Mouse (Mus musculus): ENCODE results near the gene Atxn10. TPM values are rescaled to one million over a fixed set of nuclear protein-coding genes. Genes with fewer than 3 reads are reported as not detected.
A peak's percentile ranks its signal among the peaks of the same experiment; 100 is the strongest.

Gene Atxn10
- total and polyA plus RNA-seq, 2 experiments from 2014 or later = 271 to 519 TPM

DNA sequence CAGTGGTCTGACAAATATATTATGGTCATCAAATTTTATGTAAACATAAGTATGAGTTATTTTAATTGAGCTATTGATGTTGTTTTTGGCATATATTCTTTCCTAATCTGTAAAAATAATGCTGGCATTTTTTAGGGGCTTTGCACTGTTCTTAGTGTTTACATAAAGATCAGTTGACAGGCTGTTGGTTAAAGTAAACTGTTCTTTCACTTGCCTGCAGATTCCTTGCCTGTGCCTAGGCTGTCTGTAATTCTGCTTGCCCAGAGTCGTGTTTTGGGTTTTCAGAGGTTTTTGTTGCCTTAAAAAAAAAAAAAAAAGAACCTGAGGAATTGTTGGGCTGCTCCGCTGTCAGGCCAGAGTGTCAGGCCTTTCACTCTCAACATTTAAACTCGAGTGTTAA lies 33.7 kb downstream of the Atxn10 start:
- H3K4me3 ChIP-seq (ENCODE audit: low read depth, low read length) = no peak overlapping the region
- no peak overlapping the region for H3K4me2 ChIP-seq (ENCODE audit: low read depth, low read length, poor library complexity, severe bottlenecking)
- ATAC-seq (ENCODE audit: low FRiP score) (no peak), DNase-seq (ENCODE audit: low spot score) (no peak)
- WGBS = 62% methylated on average over 3 of the region's 3 CpGs
- H3K9ac ChIP-seq (replicated peaks; ENCODE audit: low read length, poor library complexity, severe bottlenecking) = no peak overlapping the region
- H3K4me1 ChIP-seq (ENCODE audit: insufficient read depth, low read length) = no peaks in the 10 kb centered on the region
- H3K27ac ChIP-seq (ENCODE audit: low read depth, low read length) = no peak overlapping the region
- no peaks in the 10 kb centered on the region for H3K9me3 ChIP-seq (ENCODE audit: low read length)
- no peaks in the 10 kb centered on the region for H3K27me3 ChIP-seq (ENCODE audit: insufficient read depth, low read length)
- H3K36me3 ChIP-seq (ENCODE audit: insufficient read depth, low read length) = peaks cover 14% of the 10 kb centered on the region
- no peak for TF ChIP-seq CTCF (IDR thresholded peaks at IDR 0.05)

DNA sequence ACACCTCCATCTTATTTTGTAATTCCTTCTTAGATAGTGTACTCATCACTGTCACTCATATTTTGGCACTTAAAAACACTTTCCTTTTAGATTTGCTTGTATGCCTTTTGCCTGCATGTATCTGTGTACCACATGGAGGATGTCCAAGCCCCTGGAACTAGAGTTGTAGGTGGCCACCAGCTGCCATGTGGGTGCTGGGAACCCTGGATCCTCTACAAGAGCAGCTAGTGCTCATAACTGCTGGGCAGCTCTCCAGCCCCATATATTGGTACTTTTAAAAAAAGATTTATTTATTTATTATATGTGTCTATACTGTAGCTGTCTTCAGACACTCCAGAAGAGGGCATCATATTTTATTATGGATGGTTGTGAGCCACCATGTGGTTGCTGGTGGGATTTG lies 37.1 kb downstream of the Atxn10 start:
- Histone ChIP-seq H3K27me3 (ENCODE audit: insufficient read depth, low read length) (no peaks in the 10 kb centered on the region), H3K27ac (ENCODE audit: low read depth, low read length) (no peak overlapping the region), H3K4me3 (ENCODE audit: low read depth, low read length) (no peak overlapping the region), H3K4me2 (ENCODE audit: low read depth, low read length, poor library complexity, severe bottlenecking) (no peak overlapping the region), H3K9ac (replicated peaks; ENCODE audit: low read length, poor library complexity, severe bottlenecking) (no peak overlapping the region), H3K9me3 (ENCODE audit: low read length) (no peaks in the 10 kb centered on the region), H3K36me3 (ENCODE audit: insufficient read depth, low read length) (peaks cover 12% of the 10 kb centered on the region), H3K4me1 (ENCODE audit: insufficient read depth, low read length) (no peaks in the 10 kb centered on the region)
- no peak for TF ChIP-seq CTCF (IDR thresholded peaks at IDR 0.05)
- DNase-seq (ENCODE audit: low spot score) (no peak), ATAC-seq (ENCODE audit: low FRiP score) (no peak)

DNA sequence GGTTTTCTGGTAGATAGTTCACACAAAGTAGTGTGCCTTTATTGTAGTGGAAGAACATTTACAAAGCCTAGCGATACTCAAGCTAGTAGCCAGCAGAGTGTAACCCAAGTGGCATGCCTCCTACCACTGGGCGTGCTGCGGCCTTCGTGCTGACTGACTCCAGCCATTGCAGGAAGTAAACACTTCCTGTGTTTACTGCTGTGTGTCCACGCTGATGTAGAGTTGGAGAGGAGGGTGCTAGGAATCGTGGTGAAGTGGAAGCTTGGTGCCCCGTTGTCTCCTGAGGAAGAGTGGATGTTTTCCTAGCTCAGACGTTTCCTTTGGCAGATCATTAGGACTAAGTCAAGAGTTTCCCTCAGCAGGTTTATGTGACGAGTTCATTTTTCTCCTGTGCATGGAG lies 47.4 kb downstream of the Atxn10 start:
- DNase-seq (ENCODE audit: low spot score) (no peak), ATAC-seq (ENCODE audit: low FRiP score) (no peak)
- no peak for TF ChIP-seq CTCF (IDR thresholded peaks at IDR 0.05)
- Histone ChIP-seq H3K4me3 (ENCODE audit: low read depth, low read length) (no peak overlapping the region), H3K4me1 (ENCODE audit: insufficient read depth, low read length) (no peaks in the 10 kb centered on the region), H3K27ac (ENCODE audit: low read depth, low read length) (no peak overlapping the region), H3K9me3 (ENCODE audit: low read length) (no peaks in the 10 kb centered on the region), H3K36me3 (ENCODE audit: insufficient read depth, low read length) (peaks cover 31% of the 10 kb centered on the region), H3K27me3 (ENCODE audit: insufficient read depth, low read length) (no peaks in the 10 kb centered on the region), H3K4me2 (ENCODE audit: low read depth, low read length, poor library complexity, severe bottlenecking) (no peak overlapping the region), H3K9ac (replicated peaks; ENCODE audit: low read length, poor library complexity, severe bottlenecking) (no peak overlapping the region)
- WGBS = 85% methylated on average over 9 of the region's 9 CpGs

DNA sequence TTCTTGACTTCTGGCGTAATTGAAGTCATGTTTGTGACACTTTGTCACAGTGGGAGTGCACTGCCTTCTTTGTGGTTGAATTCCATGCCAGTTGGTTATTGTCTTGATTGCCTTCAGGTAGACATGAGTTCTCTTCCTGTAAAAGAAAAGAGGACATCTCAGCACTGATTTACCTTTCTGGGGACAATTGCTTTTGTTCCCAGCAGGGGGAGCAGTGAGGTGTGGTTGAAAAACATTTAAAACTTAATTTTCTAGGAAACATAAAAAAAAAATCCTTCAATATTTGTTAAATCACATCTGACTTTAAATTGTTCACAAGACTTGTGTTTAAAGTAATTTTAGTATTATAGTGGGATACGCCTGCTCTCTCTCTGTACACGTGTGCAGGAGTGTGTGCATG lies 52.7 kb downstream of the Atxn10 start:
- Histone ChIP-seq H3K4me1 (ENCODE audit: insufficient read depth, low read length) (no peaks in the 10 kb centered on the region), H3K36me3 (ENCODE audit: insufficient read depth, low read length) (peaks cover 29% of the 10 kb centered on the region), H3K4me2 (ENCODE audit: low read depth, low read length, poor library complexity, severe bottlenecking) (no peak overlapping the region), H3K4me3 (ENCODE audit: low read depth, low read length) (no peak overlapping the region), H3K27me3 (ENCODE audit: insufficient read depth, low read length) (no peaks in the 10 kb centered on the region), H3K9ac (replicated peaks; ENCODE audit: low read length, poor library complexity, severe bottlenecking) (no peak overlapping the region), H3K9me3 (ENCODE audit: low read length) (no peaks in the 10 kb centered on the region), H3K27ac (ENCODE audit: low read depth, low read length) (no peak overlapping the region)
- WGBS = 78% methylated on average over 3 of the region's 3 CpGs
- ATAC-seq (ENCODE audit: low FRiP score) (no peak), DNase-seq (ENCODE audit: low spot score) (no peak)
- peak; percentile 71 for TF ChIP-seq CTCF (IDR thresholded peaks at IDR 0.05)

DNA sequence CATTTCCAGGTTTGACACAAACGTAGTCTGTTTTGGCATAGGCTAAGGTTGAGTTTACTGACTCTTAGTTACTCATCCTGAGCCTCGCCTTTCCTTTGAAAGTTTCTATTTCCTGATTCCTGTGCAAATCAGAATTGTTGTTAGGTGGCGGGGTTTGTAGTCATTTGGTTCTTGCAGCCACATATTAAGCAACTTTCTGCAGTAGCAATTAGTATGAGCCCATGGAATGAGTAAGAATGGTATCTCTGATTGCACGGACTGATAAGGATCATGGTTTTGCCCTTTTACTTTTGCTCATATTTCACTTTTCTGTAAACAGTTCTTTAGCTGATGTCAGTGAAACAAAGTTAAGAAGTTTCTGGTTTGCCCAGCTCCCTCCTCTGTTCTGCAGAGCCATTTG lies 53.9 kb downstream of the Atxn10 start:
- Histone ChIP-seq H3K27me3 (ENCODE audit: insufficient read depth, low read length) (no peaks in the 10 kb centered on the region), H3K9me3 (ENCODE audit: low read length) (no peaks in the 10 kb centered on the region), H3K36me3 (ENCODE audit: insufficient read depth, low read length) (peaks cover 20% of the 10 kb centered on the region), H3K27ac (ENCODE audit: low read depth, low read length) (no peak overlapping the region), H3K4me2 (ENCODE audit: low read depth, low read length, poor library complexity, severe bottlenecking) (no peak overlapping the region), H3K9ac (replicated peaks; ENCODE audit: low read length, poor library complexity, severe bottlenecking) (no peak overlapping the region), H3K4me1 (ENCODE audit: insufficient read depth, low read length) (no peaks in the 10 kb centered on the region), H3K4me3 (ENCODE audit: low read depth, low read length) (no peak overlapping the region)
- ATAC-seq (ENCODE audit: low FRiP score) (no peak), DNase-seq (ENCODE audit: low spot score) (no peak)
- no peak for TF ChIP-seq CTCF (IDR thresholded peaks at IDR 0.05)
- 91% methylated on average over 4 of the region's 4 CpGs for WGBS

DNA sequence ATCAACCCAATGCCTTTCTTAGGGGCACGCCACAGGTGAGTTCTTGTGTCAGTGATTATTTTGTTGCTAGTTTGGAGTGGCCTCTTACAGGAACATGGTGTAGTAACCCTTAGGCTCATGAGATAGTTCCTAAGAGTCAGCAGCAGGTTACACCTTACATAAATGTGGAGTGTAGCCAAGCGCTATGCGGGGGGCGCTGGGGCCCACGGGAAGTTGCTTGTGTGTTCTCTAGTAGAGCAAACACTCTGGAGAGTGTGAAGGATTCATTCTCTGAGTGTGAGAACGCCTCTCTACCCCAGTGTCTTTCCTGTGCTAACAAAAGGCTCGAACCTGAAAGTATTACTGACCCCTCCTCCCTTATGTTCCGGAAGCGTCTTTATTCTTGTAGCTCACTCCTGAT lies 59.3 kb downstream of the Atxn10 start:
- H3K27ac ChIP-seq (ENCODE audit: low read depth, low read length) = no peak overlapping the region
- H3K9ac ChIP-seq (replicated peaks; ENCODE audit: low read length, poor library complexity, severe bottlenecking) = no peak overlapping the region
- no peak overlapping the region for H3K4me3 ChIP-seq (ENCODE audit: low read depth, low read length)
- no peak for ATAC-seq (ENCODE audit: low FRiP score)
- DNase-seq (ENCODE audit: low spot score) = no peak
- H3K4me2 ChIP-seq (ENCODE audit: low read depth, low read length, poor library complexity, severe bottlenecking) = no peak overlapping the region
- no peaks in the 10 kb centered on the region for H3K4me1 ChIP-seq (ENCODE audit: insufficient read depth, low read length)
- TF ChIP-seq CTCF (IDR thresholded peaks at IDR 0.05) = no peak
- WGBS = 90% methylated on average over 9 of the region's 9 CpGs
- peaks cover 13% of the 10 kb centered on the region for H3K36me3 ChIP-seq (ENCODE audit: insufficient read depth, low read length)
- H3K27me3 ChIP-seq (ENCODE audit: insufficient read depth, low read length) = no peaks in the 10 kb centered on the region
- no peaks in the 10 kb centered on the region for H3K9me3 ChIP-seq (ENCODE audit: low read length)
